Mouse (Mus musculus): Measurements from ENCODE around the gene Clcn3. TPM values are rescaled to one million over a fixed set of nuclear protein-coding genes. Genes with fewer than 3 reads are reported as not detected.

Clcn3 gene
- polyA plus RNA-seq, 1 experiment, result 27.0 TPM

DNA sequence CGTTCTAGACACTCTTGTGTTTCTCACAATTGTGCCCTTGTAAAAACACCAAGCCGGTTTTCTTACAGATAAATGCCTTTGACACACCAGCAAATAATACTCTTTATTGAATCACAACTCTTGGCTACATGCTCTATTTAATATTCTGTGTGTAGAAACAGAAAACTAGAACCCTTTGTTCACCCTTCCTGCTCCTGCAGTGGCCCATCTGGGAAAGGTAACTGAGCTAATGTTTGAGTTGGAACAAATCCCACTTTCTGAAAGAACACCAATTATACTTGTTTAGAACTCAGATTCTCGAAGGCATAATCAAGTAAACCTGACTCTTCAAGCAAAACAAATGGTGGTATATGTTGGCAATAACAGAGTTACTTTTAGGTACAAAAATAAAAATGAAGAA, 17.4 kb downstream of the Clcn3 start:
- Histone ChIP-seq H3K27ac (ENCODE audit: insufficient read depth, low read depth, low read length) (no peak overlapping the region), H3K4me3 (ENCODE audit: insufficient read depth, low read depth, low read length) (no peak overlapping the region), H3K27me3 (replicated peaks; ENCODE audit: control insufficient read depth, insufficient read depth, low read length) (no peaks in the 10 kb centered on the region), H3K4me1 (ENCODE audit: control insufficient read depth, insufficient read depth, low read length) (peaks cover 14% of the 10 kb centered on the region), H3K36me3 (ENCODE audit: control insufficient read depth, insufficient read depth, low read length) (no peaks in the 10 kb centered on the region)
- DNase-seq, result no peak
- 33% methylated on average over 3 of the region's 3 CpGs for WGBS
- no peak for TF ChIP-seq CTCF (conservative IDR thresholded peaks at IDR 0.05; ENCODE audit: insufficient read depth, insufficient read length, low read depth, low read length)
- no peak for TF ChIP-seq POLR2A (IDR thresholded peaks at IDR 0.05; ENCODE audit: low read depth, low read length)

- no peak for TF ChIP-seq POLR2A (IDR thresholded peaks at IDR 0.05; ENCODE audit: low read depth, low read length)
- H3K27ac ChIP-seq (ENCODE audit: insufficient read depth, low read depth, low read length), result no peak overlapping the region
- peaks cover 14% of the 10 kb centered on the region for H3K4me1 ChIP-seq (ENCODE audit: control insufficient read depth, insufficient read depth, low read length)
- no peak for DNase-seq
- WGBS, result 45% methylated on average over 6 of the region's 6 CpGs
- H3K4me3 ChIP-seq (ENCODE audit: insufficient read depth, low read depth, low read length), result no peak overlapping the region
- no peaks in the 10 kb centered on the region for H3K27me3 ChIP-seq (replicated peaks; ENCODE audit: control insufficient read depth, insufficient read depth, low read length)
- no peaks in the 10 kb centered on the region for H3K36me3 ChIP-seq (ENCODE audit: control insufficient read depth, insufficient read depth, low read length)
Observed at GRCm38 (mm10) chr8:60965306-60965705, 17.8 kb downstream of the Clcn3 start.

DNA sequence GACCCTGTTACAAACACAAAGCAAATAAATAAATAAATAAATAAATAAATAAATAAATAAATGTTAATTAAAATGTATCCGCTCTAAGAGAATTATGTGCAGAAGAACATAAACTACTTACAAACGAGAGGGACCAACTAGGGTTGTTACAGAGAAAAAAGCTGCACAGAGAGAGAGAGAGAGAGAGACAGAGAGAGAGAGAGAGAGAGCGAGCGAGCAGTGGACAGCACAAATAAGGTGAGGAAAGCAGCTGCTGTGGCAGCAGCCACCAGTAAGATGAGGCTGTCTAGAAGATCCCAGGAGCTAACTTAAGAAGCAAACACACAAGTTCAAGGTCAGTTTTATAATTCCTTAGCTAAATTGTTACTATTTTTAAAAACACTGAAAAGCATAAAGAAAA, 18.6 kb downstream of the Clcn3 start:
- no peak overlapping the region for H3K4me3 ChIP-seq (ENCODE audit: insufficient read depth, low read depth, low read length)
- TF ChIP-seq POLR2A (IDR thresholded peaks at IDR 0.05; ENCODE audit: low read depth, low read length) (no peak), CTCF (conservative IDR thresholded peaks at IDR 0.05; ENCODE audit: insufficient read depth, insufficient read length, low read depth, low read length) (no peak)
- 84% methylated on average over 4 of the region's 4 CpGs for WGBS
- H3K27ac ChIP-seq (ENCODE audit: insufficient read depth, low read depth, low read length), result no peak overlapping the region
- H3K27me3 ChIP-seq (replicated peaks; ENCODE audit: control insufficient read depth, insufficient read depth, low read length), result no peaks in the 10 kb centered on the region
- DNase-seq, result no peak
- H3K4me1 ChIP-seq (ENCODE audit: control insufficient read depth, insufficient read depth, low read length), result peaks cover 14% of the 10 kb centered on the region
- H3K36me3 ChIP-seq (ENCODE audit: control insufficient read depth, insufficient read depth, low read length), result no peaks in the 10 kb centered on the region

DNA sequence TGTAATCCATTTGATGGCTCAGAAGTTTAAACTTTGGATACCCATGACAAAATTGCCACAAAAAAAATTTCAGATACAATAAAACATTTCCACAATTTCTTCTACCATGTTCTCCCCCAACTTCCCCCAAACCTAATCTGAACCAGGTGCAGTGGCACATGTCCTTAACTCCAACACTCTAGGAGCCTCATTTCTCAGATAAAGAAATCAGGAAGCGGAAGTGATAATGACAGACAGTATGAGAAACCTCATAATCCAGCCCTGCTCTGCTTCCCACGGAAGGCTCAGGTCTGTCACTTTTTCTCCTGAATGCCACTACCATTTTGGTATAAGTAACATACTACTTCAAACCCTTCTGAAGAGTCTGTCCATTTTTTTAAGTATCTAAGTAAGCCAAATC, 19.2 kb downstream of the Clcn3 start:
- TF ChIP-seq POLR2A (IDR thresholded peaks at IDR 0.05; ENCODE audit: low read depth, low read length) (no peak), CTCF (conservative IDR thresholded peaks at IDR 0.05; ENCODE audit: insufficient read depth, insufficient read length, low read depth, low read length) (no peak)
- Histone ChIP-seq H3K4me1 (ENCODE audit: control insufficient read depth, insufficient read depth, low read length) (peaks cover 14% of the 10 kb centered on the region), H3K4me3 (ENCODE audit: insufficient read depth, low read depth, low read length) (no peak overlapping the region), H3K27me3 (replicated peaks; ENCODE audit: control insufficient read depth, insufficient read depth, low read length) (no peaks in the 10 kb centered on the region), H3K36me3 (ENCODE audit: control insufficient read depth, insufficient read depth, low read length) (no peaks in the 10 kb centered on the region), H3K27ac (ENCODE audit: insufficient read depth, low read depth, low read length) (no peak overlapping the region)
- WGBS, result 89% methylated on average over 2 of the region's 2 CpGs
- no peak for DNase-seq

- no peaks in the 10 kb centered on the region for H3K27me3 ChIP-seq (replicated peaks; ENCODE audit: control insufficient read depth, insufficient read depth, low read length)
- TF ChIP-seq POLR2A (IDR thresholded peaks at IDR 0.05; ENCODE audit: low read depth, low read length), result no peak
- TF ChIP-seq CTCF (conservative IDR thresholded peaks at IDR 0.05; ENCODE audit: insufficient read depth, insufficient read length, low read depth, low read length), result no peak
- H3K27ac ChIP-seq (ENCODE audit: insufficient read depth, low read depth, low read length), result no peak overlapping the region
- H3K4me1 ChIP-seq (ENCODE audit: control insufficient read depth, insufficient read depth, low read length), result peaks cover 14% of the 10 kb centered on the region
- H3K4me3 ChIP-seq (ENCODE audit: insufficient read depth, low read depth, low read length), result no peak overlapping the region
- DNase-seq, result no peak
- 66% methylated on average over 3 of the region's 3 CpGs for WGBS
- H3K36me3 ChIP-seq (ENCODE audit: control insufficient read depth, insufficient read depth, low read length), result no peaks in the 10 kb centered on the region
Observed at GRCm38 (mm10) chr8:60962763-60963162, 20.3 kb downstream of the Clcn3 start.

DNA sequence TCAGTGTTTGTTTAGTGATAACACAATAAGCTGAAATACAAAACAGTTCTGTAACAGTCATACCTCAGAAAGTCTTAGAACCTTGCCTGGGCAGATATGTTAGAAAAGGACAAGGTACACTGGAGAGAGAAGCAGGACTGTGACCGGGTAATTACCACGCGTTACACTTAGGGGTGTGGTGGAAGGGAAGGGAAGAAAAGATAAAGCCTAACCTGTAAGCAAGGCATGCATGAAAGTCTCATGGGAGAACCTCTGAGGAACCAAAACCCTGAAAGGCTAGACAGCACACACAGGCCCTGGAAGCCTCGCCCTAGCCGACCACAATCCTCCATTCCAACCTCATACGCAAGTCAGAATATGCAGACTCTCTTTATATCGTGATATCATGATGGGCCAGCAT, 26.3 kb downstream of the Clcn3 start:
- no peak for TF ChIP-seq CTCF (conservative IDR thresholded peaks at IDR 0.05; ENCODE audit: insufficient read depth, insufficient read length, low read depth, low read length)
- TF ChIP-seq POLR2A (IDR thresholded peaks at IDR 0.05; ENCODE audit: low read depth, low read length), result no peak
- 70% methylated on average over 7 of the region's 7 CpGs for WGBS
- Histone ChIP-seq H3K4me1 (ENCODE audit: control insufficient read depth, insufficient read depth, low read length) (peaks cover 10% of the 10 kb centered on the region; the same call in 1 of the 2 replicates), H3K27me3 (replicated peaks; ENCODE audit: control insufficient read depth, insufficient read depth, low read length) (no peaks in the 10 kb centered on the region), H3K36me3 (ENCODE audit: control insufficient read depth, insufficient read depth, low read length) (no peaks in the 10 kb centered on the region), H3K4me3 (ENCODE audit: insufficient read depth, low read depth, low read length) (no peak overlapping the region), H3K27ac (ENCODE audit: insufficient read depth, low read depth, low read length) (no peak overlapping the region)
- DNase-seq, result peak; percentile 32

DNA sequence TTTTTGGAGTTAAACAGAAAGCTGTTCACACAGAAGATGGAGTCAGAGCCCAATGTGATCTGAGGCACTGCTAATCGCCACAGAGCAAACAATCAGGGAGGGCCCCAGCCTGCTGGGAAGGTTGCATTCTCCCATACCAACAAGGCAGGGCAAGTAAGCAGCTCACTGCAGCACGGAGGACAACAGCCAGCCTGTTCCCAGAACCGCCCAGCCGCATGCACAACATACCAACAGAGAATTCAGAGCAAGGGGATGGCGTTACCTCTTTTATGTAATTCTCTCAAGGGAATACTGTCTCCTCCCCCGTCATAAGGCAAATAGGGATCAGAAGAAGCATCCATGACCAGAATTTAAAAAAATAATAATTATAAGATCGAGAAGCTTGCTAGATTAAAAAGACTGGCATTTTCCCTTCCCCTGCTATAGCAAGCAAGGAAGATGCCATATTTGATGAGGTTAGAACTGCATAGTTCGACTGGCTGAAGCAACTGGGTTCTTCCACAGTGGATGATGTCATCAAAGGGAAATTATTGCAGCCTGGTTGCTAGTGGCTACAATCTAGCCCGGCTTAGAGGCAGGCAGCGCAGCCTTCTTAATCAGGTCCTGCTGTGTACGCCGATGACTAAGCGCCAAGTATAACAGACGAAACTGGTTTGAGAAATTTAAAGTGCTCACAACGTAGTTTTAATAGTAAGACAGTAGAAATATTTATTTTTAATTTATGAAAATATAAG, 28.7 kb downstream of the Clcn3 start:
- Histone ChIP-seq H3K27ac (ENCODE audit: insufficient read depth, low read depth, low read length) (peak overlapping the region; percentile 43), H3K36me3 (ENCODE audit: control insufficient read depth, insufficient read depth, low read length) (no peaks in the 10 kb centered on the region), H3K4me1 (ENCODE audit: control insufficient read depth, insufficient read depth, low read length) (peaks cover 15% of the 10 kb centered on the region; the same call in 1 of the 2 replicates), H3K4me3 (ENCODE audit: insufficient read depth, low read depth, low read length) (peak overlapping the region; percentile 39), H3K27me3 (replicated peaks; ENCODE audit: control insufficient read depth, insufficient read depth, low read length) (no peaks in the 10 kb centered on the region)
- peak; percentile 74 for DNase-seq
- 8% methylated on average over 15 of the region's 15 CpGs for WGBS
- TF ChIP-seq CTCF (conservative IDR thresholded peaks at IDR 0.05; ENCODE audit: insufficient read depth, insufficient read length, low read depth, low read length) (no peak), POLR2A (IDR thresholded peaks at IDR 0.05; ENCODE audit: low read depth, low read length) (no peak)
